Mouse (Mus musculus): Measurements from ENCODE around the gene Sncg. TPM values are rescaled to one million over a fixed set of nuclear protein-coding genes. Genes with fewer than 3 reads are reported as not detected.

Gene Sncg
- total and polyA plus RNA-seq, 3 experiments = 11.5 to 14.2 (median 12.9) TPM

GRCm38 (mm10) chr14:34362135-34362534 lies 12.5 kb downstream of the Sncg start:
- Histone ChIP-seq H3K79me2 (replicated peaks; ENCODE audit: control insufficient read depth, insufficient read depth, low read length) (no peaks in the 10 kb centered on the region), H3K4me3 (no peak overlapping the region), H3K27ac (no peak overlapping the region), H3K27me3 (ENCODE audit: control insufficient read depth, insufficient read depth, low read length) (no peaks in the 10 kb centered on the region), H3K36me3 (ENCODE audit: control insufficient read depth, insufficient read depth, low read length) (no peaks in the 10 kb centered on the region), H3K4me1 (ENCODE audit: control insufficient read depth, insufficient read depth, low read length) (peaks cover 7% of the 10 kb centered on the region), H3K9ac (ENCODE audit: low read depth, low read length) (no peak overlapping the region)
- intact Hi-C loops (cut with DNase I) = loop anchor here (2.0 kb wide), 1 partner anchor 51 kb away; the partner anchor contains the start of genes Glud1 and Shld2
- WGBS = 62% methylated on average over 4 of the region's 4 CpGs
- TF ChIP-seq POLR2A (IDR thresholded peaks at IDR 0.05; ENCODE audit: insufficient read depth, low read depth, low read length) = no peak
- DNase-seq = no peak

- Histone ChIP-seq H3K9ac (ENCODE audit: low read depth, low read length) (no peak overlapping the region), H3K4me1 (ENCODE audit: control insufficient read depth, insufficient read depth, low read length) (peaks cover 7% of the 10 kb centered on the region), H3K79me2 (replicated peaks; ENCODE audit: control insufficient read depth, insufficient read depth, low read length) (no peaks in the 10 kb centered on the region), H3K27ac (no peak overlapping the region), H3K27me3 (ENCODE audit: control insufficient read depth, insufficient read depth, low read length) (no peaks in the 10 kb centered on the region), H3K4me3 (no peak overlapping the region), H3K36me3 (ENCODE audit: control insufficient read depth, insufficient read depth, low read length) (no peaks in the 10 kb centered on the region)
- WGBS = 66% methylated on average over 6 of the region's 6 CpGs
- DNase-seq = no peak
- intact Hi-C loops (cut with DNase I) = no loop called here
- TF ChIP-seq POLR2A (IDR thresholded peaks at IDR 0.05; ENCODE audit: insufficient read depth, low read depth, low read length) = no peak
- TF ChIP-seq CTCF (IDR thresholded peaks at IDR 0.05) = no peak
- no peak for TF ChIP-seq EP300 (IDR thresholded peaks at IDR 0.05; ENCODE audit: insufficient read depth, low read depth, low read length)
Observed at GRCm38 (mm10) chr14:34360251-34360650, 14.3 kb downstream of the Sncg start.

DNA sequence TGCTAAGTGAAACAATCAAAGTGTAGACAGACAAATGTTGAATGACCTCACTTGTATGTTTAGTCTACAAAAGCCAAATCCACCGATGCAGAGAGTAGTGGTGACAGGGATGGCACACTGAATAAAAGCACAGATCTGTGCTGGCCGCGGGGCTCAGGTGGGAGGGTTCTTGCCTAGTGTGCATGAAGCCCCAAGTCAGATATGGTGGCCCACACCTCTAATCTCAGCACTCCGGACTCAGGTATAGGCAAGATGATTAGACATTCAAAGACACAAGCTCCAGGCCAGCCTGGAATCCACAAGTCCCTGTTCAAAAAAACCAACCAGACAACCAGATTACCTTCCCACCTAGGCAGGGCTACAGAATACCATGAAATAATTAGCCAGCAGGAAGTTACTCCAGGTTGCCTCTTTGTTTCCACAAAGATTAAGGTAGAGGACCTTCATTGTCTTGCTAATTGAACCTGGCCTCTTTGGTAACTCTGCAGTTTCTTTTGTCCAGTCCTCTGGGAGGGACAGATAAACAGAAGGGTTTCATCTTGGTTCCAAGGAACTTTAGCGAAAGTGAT lies 14.8 kb downstream of the Sncg start:
- H3K4me3 ChIP-seq = no peak overlapping the region
- H3K36me3 ChIP-seq (ENCODE audit: control insufficient read depth, insufficient read depth, low read length) = no peaks in the 10 kb centered on the region
- TF ChIP-seq CTCF (IDR thresholded peaks at IDR 0.05) = no peak
- TF ChIP-seq EP300 (IDR thresholded peaks at IDR 0.05; ENCODE audit: insufficient read depth, low read depth, low read length) = no peak
- no peak for DNase-seq
- H3K4me1 ChIP-seq (ENCODE audit: control insufficient read depth, insufficient read depth, low read length) = peaks cover 7% of the 10 kb centered on the region
- intact Hi-C loops (cut with DNase I) = loop anchor here (10.0 kb wide), 1 partner anchor 275 kb away; the partner anchor contains the start of gene Anxa8
- no peaks in the 10 kb centered on the region for H3K27me3 ChIP-seq (ENCODE audit: control insufficient read depth, insufficient read depth, low read length)
- H3K9ac ChIP-seq (ENCODE audit: low read depth, low read length) = no peak overlapping the region
- H3K79me2 ChIP-seq (replicated peaks; ENCODE audit: control insufficient read depth, insufficient read depth, low read length) = no peaks in the 10 kb centered on the region
- no peak overlapping the region for H3K27ac ChIP-seq
- 64% methylated on average over 5 of the region's 5 CpGs for WGBS

- intact Hi-C loops (cut with DNase I) = loop anchor here (10.0 kb wide), 1 partner anchor 273 kb away; the partner anchor contains the start of gene Anxa8
- no peaks in the 10 kb centered on the region for H3K79me2 ChIP-seq (replicated peaks; ENCODE audit: control insufficient read depth, insufficient read depth, low read length)
- H3K4me3 ChIP-seq = no peak overlapping the region
- no peak overlapping the region for H3K9ac ChIP-seq (ENCODE audit: low read depth, low read length)
- DNase-seq = no peak
- peaks cover 4% of the 10 kb centered on the region; the same call in 1 of the 2 replicates for H3K4me1 ChIP-seq (ENCODE audit: control insufficient read depth, insufficient read depth, low read length)
- TF ChIP-seq EP300 (IDR thresholded peaks at IDR 0.05; ENCODE audit: insufficient read depth, low read depth, low read length) = no peak
- TF ChIP-seq POLR2A (IDR thresholded peaks at IDR 0.05; ENCODE audit: insufficient read depth, low read depth, low read length) = no peak
- no peak for TF ChIP-seq CTCF (IDR thresholded peaks at IDR 0.05)
- 68% methylated on average over 7 of the region's 7 CpGs for WGBS
- H3K27me3 ChIP-seq (ENCODE audit: control insufficient read depth, insufficient read depth, low read length) = no peaks in the 10 kb centered on the region
- H3K36me3 ChIP-seq (ENCODE audit: control insufficient read depth, insufficient read depth, low read length) = no peaks in the 10 kb centered on the region
- no peak overlapping the region for H3K27ac ChIP-seq
Observed at GRCm38 (mm10) chr14:34357671-34358455, 16.7 kb downstream of the Sncg start.

DNA sequence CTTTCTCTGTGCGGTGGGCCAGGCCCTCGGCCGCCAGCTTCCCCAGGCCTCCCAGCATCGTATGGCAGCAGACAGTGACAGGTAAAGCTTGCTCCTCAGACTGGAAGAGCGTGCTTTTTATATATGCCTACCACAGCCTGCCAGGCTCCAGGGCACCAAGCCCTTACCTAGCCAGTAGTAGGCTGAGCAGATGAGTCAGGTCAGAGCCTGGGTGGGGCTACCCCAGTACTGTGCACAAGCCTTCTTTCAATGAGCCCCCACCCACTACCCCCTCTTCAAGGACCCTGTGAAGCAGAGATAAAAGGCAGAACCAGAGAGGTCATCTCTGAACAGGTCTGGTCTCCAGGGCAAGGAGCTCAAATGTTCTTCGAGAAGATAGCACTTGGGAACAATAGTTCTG lies 19.3 kb downstream of the Sncg start, which contains the start of gene Fam25c:
TSS of gene Fam25c (minus strand) at position 133 of the 400 bp plus-strand sequence.
- TF ChIP-seq POLR2A (IDR thresholded peaks at IDR 0.05; ENCODE audit: insufficient read depth, low read depth, low read length) = no peak
- TF ChIP-seq EP300 (IDR thresholded peaks at IDR 0.05; ENCODE audit: insufficient read depth, low read depth, low read length) = no peak
- no peak for TF ChIP-seq CTCF (IDR thresholded peaks at IDR 0.05)
- H3K4me3 ChIP-seq = no peak within 1 kb of the TSS
- DNase-seq = no peak
- H3K36me3 ChIP-seq (ENCODE audit: control insufficient read depth, insufficient read depth, low read length) = no peaks in the 10 kb centered on the region
- no peak within 1 kb of the TSS for H3K27ac ChIP-seq
- no peak within 1 kb of the TSS for H3K9ac ChIP-seq (ENCODE audit: low read depth, low read length)
- H3K27me3 ChIP-seq (ENCODE audit: control insufficient read depth, insufficient read depth, low read length) = no peaks in the 10 kb centered on the region
- intact Hi-C loops (cut with DNase I) = loop anchor here (10.0 kb wide), 1 partner anchor 270 kb away; the partner anchor contains the start of gene Anxa8
- peaks cover 2% of the 10 kb centered on the region; the same call in 1 of the 2 replicates for H3K4me1 ChIP-seq (ENCODE audit: control insufficient read depth, insufficient read depth, low read length)
- no peaks in the 10 kb centered on the region for H3K79me2 ChIP-seq (replicated peaks; ENCODE audit: control insufficient read depth, insufficient read depth, low read length)
- whole genome bisulfite sequencing = 81% methylated on average over 6 of the region's 6 CpGs

- no peak overlapping the region for H3K9ac ChIP-seq (ENCODE audit: low read depth, low read length)
- WGBS = 73% methylated on average over 4 of the region's 4 CpGs
- no peak overlapping the region for H3K4me3 ChIP-seq
- H3K36me3 ChIP-seq (ENCODE audit: control insufficient read depth, insufficient read depth, low read length) = no peaks in the 10 kb centered on the region
- TF ChIP-seq CTCF (IDR thresholded peaks at IDR 0.05) (no peak), POLR2A (IDR thresholded peaks at IDR 0.05; ENCODE audit: insufficient read depth, low read depth, low read length) (no peak), EP300 (IDR thresholded peaks at IDR 0.05; ENCODE audit: insufficient read depth, low read depth, low read length) (no peak)
- H3K27me3 ChIP-seq (ENCODE audit: control insufficient read depth, insufficient read depth, low read length) = no peaks in the 10 kb centered on the region
- intact Hi-C loops (cut with DNase I) = loop anchor here (10.0 kb wide), 1 partner anchor 270 kb away; the partner anchor contains the start of gene Anxa8
- peaks cover 2% of the 10 kb centered on the region; the same call in 1 of the 2 replicates for H3K4me1 ChIP-seq (ENCODE audit: control insufficient read depth, insufficient read depth, low read length)
- H3K79me2 ChIP-seq (replicated peaks; ENCODE audit: control insufficient read depth, insufficient read depth, low read length) = no peaks in the 10 kb centered on the region
- DNase-seq = no peak
- H3K27ac ChIP-seq = no peak overlapping the region
Observed at GRCm38 (mm10) chr14:34354456-34354855, 20.1 kb downstream of the Sncg start.
